Mouse (Mus musculus) midbrain, embryonic 10.5 days (tissue): ENCODE measurements at regions not wholly inside any gene's neighbourhood (a gene's known extent, or its start where the extent isn't known, plus 50 kb on each side); places are given as distances from the start of the nearest gene placed in this dataset.

Experiments used
- DNase-seq: peaks from one replicate; pipeline ENCODE4 v3.0.0-alpha.2; 2017; ENCODE audit warnings: low spot score
- H3K27ac ChIP-seq: fragments of 300-500 bp; sonication (generic); replicated peaks from 2 replicates; pipeline ENCODE4 v1.5.1; 2016; ENCODE audit warnings: mild to moderate bottlenecking
- H3K27me3 ChIP-seq: fragments of 300-500 bp; sonication (generic); 2 replicates; pipeline ENCODE4 v1.6.1; 2016; ENCODE audit warnings: low read depth, mild to moderate bottlenecking; ENCODE audit not compliant: poor library complexity, severe bottlenecking
- H3K36me3 ChIP-seq: fragments of 300-500 bp; sonication (generic); 2 replicates; pipeline ENCODE4 v1.6.1; 2016; ENCODE audit warnings: mild to moderate bottlenecking, moderate library complexity
- H3K4me1 ChIP-seq: fragments of 300-500 bp; sonication (generic); 2 replicates; pipeline ENCODE4 v1.6.1; 2016
- H3K4me3 ChIP-seq: fragments of 300-500 bp; sonication (generic); 2 replicates; pipeline ENCODE4 v1.5.1; 2016; ENCODE audit warnings: mild to moderate bottlenecking, moderate library complexity
- H3K9me3 ChIP-seq: fragments of 300-500 bp; sonication (generic); replicated peaks from 2 replicates; pipeline ENCODE4 v1.6.1; 2016; ENCODE audit warnings: mild to moderate bottlenecking
- WGBS: fragments of 180-500 bp; shearing (Covaris S2); methylation state at CpG from one replicate; pipeline ENCODE4 v1.1.7; 2016; 5-methylcytosine and 5-hydroxymethylcytosine counted together

DNA sequence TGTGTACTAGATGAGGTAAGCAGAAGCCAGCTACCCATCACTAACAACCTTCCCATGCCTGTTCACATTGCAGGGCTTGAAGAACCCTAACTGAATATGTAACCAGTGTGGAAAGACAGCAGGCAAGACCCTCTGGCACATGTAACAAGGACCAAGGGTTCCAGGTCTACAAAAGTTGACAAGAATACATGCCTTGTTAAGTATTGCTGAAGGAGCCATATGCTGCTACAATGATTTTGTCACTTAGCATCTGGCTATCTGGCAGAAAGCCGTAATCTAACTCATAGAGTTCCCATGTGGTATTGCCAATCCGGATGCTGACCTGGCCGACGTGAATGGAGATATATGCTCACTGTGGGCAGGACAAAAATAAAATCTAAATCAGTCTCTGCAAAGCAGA is 1127.9 kb downstream of the Rapgef2 start:
- no peak for DNase-seq
- Histone ChIP-seq H3K27me3 (no peaks in the 10 kb centered on the region), H3K36me3 (no peaks in the 10 kb centered on the region), H3K9me3 (no peaks in the 10 kb centered on the region), H3K27ac (no peak overlapping the region), H3K4me3 (no peak overlapping the region), H3K4me1 (no peaks in the 10 kb centered on the region)
- WGBS = 93% methylated on average over 4 of the region's 4 CpGs
